Mouse (Mus musculus): ENCODE measurements around the gene Chrm4. TPM values are rescaled to one million over a fixed set of nuclear protein-coding genes. Genes with fewer than 3 reads are reported as not detected.

The Chrm4 gene
- polyA plus RNA-seq (2015; fragmentation: Nextera tagmentation; extraction: Ambion mirVana), result 2.4 and 2.6 TPM in 2 replicates

DNA sequence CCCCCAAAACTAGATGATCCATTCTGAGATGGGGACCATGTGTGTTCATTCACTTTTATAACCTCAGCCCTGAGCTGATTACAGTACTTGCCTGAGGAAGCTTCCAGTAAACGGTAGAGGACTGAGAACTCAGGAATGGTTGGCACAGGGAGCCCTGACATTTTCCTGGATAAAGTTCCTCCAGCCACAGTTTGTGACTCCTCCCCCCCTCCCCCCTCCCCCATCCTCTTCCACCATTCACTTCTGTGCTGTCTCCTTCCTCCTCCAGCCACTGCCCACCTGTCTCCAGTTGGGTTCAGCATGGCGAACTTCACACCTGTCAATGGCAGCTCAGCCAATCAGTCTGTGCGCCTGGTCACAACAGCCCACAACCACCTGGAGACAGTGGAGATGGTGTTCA, at the start of gene Chrm4:
TSS of gene Chrm4 (plus strand) at position 301 of the 400 bp plus-strand sequence.
- no peak within 1 kb of the TSS for H3K4me2 ChIP-seq (ENCODE audit: low read length)
- H3K27ac ChIP-seq (ENCODE audit: low read length), result no peak within 1 kb of the TSS
- H3K27me3 ChIP-seq (replicated peaks; ENCODE audit: control insufficient read depth, insufficient read depth, low read length), result peaks cover 26% of the 10 kb centered on the region
- WGBS, result 94% methylated on average over 3 of the region's 3 CpGs
- no peaks in the 10 kb centered on the region for H3K36me3 ChIP-seq (ENCODE audit: control insufficient read depth, insufficient read depth)
- peaks cover 38% of the 10 kb centered on the region for H3K4me1 ChIP-seq (replicated peaks; ENCODE audit: control insufficient read depth, insufficient read depth, low read length)
- no peak within 1 kb of the TSS for H3K9ac ChIP-seq (replicated peaks; ENCODE audit: low read depth, low read length)
- no peaks in the 10 kb centered on the region for H3K9me3 ChIP-seq (ENCODE audit: control insufficient read depth, low read length)
- ATAC-seq, result no peak
- H3K4me3 ChIP-seq (replicated peaks; ENCODE audit: low read length), result no peak within 1 kb of the TSS

DNA sequence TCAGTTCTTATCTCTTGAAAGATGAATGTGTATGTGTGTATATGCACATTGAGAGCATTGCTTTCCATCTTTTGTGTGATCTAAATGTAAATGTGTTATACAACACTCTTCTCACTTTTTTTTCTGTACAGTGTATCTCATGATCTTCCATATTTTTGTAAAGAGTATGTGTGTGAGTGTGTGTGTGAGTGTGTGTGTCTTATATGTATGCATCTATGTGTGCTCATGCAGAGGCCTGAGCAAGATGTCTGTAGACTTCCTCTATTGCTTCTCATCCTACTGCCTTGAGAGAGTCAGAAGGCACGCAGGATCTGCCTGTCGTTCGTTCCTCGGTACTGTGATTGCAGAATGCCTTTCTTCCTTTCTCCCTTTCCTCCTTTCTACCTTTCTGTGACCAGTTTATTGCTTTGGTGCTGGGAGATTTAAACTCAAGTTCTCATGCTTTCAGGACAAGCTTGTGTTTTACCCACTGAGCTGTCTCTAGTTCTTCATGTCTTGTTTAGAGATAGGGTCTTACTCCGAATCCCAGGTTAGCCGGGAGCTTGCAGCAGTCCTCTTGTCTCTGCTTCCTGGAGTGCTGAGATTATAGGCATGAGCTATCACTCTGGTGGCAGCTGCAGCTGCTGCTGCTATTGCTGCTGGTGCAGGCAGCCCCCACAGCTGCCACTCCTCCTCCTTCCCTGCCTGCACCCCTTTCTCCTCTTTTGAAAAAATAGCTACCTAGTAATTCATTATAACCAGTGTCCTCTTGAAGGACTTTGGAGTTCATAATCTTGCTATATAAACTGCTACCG, 48.5 kb upstream of the Chrm4 start:
- peak; percentile 58; the same call in 1 of the 2 replicates for ATAC-seq
- 69% methylated on average over 7 of the region's 7 CpGs for WGBS

DNA sequence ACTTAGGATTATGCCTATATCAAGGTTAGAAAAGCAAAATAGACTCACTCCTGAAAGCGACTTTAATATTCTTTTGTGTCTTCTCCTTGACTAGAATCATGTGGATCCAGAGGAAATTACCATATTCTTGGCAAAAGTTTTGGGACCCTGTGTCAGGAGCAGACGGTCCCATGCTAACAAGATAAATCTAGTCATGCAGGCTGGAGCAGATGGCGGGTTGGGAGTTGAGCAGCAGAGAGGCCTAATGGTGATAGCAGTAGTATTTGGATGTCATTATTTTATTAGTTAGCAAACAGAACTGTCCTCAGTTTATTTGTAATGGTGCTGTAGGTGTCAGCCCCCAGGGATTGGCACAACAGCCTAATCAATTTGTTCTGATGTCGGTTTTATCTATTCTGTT, 43.1 kb upstream of the Chrm4 start:
- Histone ChIP-seq H3K4me1 (replicated peaks; ENCODE audit: control insufficient read depth, insufficient read depth, low read length) (no peaks in the 10 kb centered on the region), H3K27me3 (replicated peaks; ENCODE audit: control insufficient read depth, insufficient read depth, low read length) (no peaks in the 10 kb centered on the region), H3K4me2 (ENCODE audit: low read length) (no peak overlapping the region), H3K4me3 (replicated peaks; ENCODE audit: low read length) (no peak overlapping the region), H3K9me3 (ENCODE audit: control insufficient read depth, low read length) (no peaks in the 10 kb centered on the region), H3K27ac (ENCODE audit: low read length) (no peak overlapping the region), H3K36me3 (ENCODE audit: control insufficient read depth, insufficient read depth) (peaks cover 3% of the 10 kb centered on the region; the same call in 1 of the 2 replicates), H3K9ac (replicated peaks; ENCODE audit: low read depth, low read length) (no peak overlapping the region)
- ATAC-seq, result 0 out of 2 replicates have a peak, but pooled peaks have one; percentile 38
- WGBS, result 62% methylated on average over 4 of the region's 4 CpGs

More for the DNA sequence above, 48.5 kb upstream of the Chrm4 start:
- Histone ChIP-seq H3K27me3 (replicated peaks; ENCODE audit: control insufficient read depth, insufficient read depth, low read length) (no peaks in the 10 kb centered on the region), H3K4me3 (replicated peaks; ENCODE audit: low read length) (no peak overlapping the region), H3K36me3 (ENCODE audit: control insufficient read depth, insufficient read depth) (no peaks in the 10 kb centered on the region), H3K27ac (ENCODE audit: low read length) (peak overlapping the region; percentile 35), H3K4me1 (replicated peaks; ENCODE audit: control insufficient read depth, insufficient read depth, low read length) (0 out of 2 replicates have a peak, but pooled peaks cover 3% of the 10 kb centered on the region), H3K4me2 (ENCODE audit: low read length) (no peak overlapping the region), H3K9me3 (ENCODE audit: control insufficient read depth, low read length) (no peaks in the 10 kb centered on the region), H3K9ac (replicated peaks; ENCODE audit: low read depth, low read length) (no peak overlapping the region)

DNA sequence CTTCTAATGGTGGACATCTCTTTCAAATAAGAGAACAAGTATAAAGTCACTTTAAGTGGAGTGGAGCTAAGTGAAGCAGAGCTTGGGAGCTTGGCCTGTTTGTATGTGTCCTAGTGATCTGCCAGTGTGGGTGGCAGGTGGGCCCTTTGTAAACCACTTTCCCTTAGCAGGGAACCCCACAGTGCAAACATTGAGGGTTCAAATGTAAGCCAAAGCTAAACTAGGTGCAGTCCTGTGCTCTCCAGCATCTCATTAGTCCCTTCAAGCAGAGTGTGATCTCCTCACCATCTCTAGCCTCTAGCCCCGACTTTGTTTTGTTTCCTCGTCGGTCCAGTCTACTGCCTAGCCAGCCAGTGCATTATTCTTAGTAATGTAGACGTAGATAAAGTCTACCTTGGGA, 42.4 kb upstream of the Chrm4 start:
- H3K9ac ChIP-seq (replicated peaks; ENCODE audit: low read depth, low read length), result no peak overlapping the region
- ATAC-seq, result no peak
- H3K4me1 ChIP-seq (replicated peaks; ENCODE audit: control insufficient read depth, insufficient read depth, low read length), result no peaks in the 10 kb centered on the region
- H3K4me3 ChIP-seq (replicated peaks; ENCODE audit: low read length), result no peak overlapping the region
- no peaks in the 10 kb centered on the region for H3K27me3 ChIP-seq (replicated peaks; ENCODE audit: control insufficient read depth, insufficient read depth, low read length)
- 71% methylated on average over 4 of the region's 4 CpGs for WGBS
- no peaks in the 10 kb centered on the region for H3K9me3 ChIP-seq (ENCODE audit: control insufficient read depth, low read length)
- no peak overlapping the region for H3K27ac ChIP-seq (ENCODE audit: low read length)
- peaks cover 3% of the 10 kb centered on the region; the same call in 1 of the 2 replicates for H3K36me3 ChIP-seq (ENCODE audit: control insufficient read depth, insufficient read depth)
- no peak overlapping the region for H3K4me2 ChIP-seq (ENCODE audit: low read length)

DNA sequence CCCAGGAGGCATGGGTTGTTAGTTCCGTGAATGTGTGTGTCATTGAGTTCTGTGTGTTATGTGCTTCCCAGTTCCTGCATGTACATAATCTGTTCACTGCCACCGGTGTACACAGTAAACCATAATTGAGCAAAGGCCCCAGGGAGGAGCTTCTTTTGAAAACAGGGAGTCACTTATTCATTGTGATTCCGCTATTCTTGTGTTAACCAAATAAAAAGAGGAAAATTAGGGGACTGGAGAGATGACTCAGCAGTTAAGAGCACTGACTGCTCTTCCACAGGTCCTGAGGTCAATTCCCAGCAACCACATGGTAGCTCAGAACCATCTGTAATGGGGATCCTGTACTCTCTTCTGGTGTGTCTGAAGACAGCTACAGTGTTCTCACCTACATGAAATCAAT, 32.3 kb upstream of the Chrm4 start:
- H3K27ac ChIP-seq (ENCODE audit: low read length), result no peak overlapping the region
- no peak overlapping the region for H3K4me2 ChIP-seq (ENCODE audit: low read length)
- 80% methylated on average over 3 of the region's 3 CpGs for WGBS
- H3K27me3 ChIP-seq (replicated peaks; ENCODE audit: control insufficient read depth, insufficient read depth, low read length), result no peaks in the 10 kb centered on the region
- no peaks in the 10 kb centered on the region for H3K9me3 ChIP-seq (ENCODE audit: control insufficient read depth, low read length)
- ATAC-seq, result no peak
- no peaks in the 10 kb centered on the region for H3K4me1 ChIP-seq (replicated peaks; ENCODE audit: control insufficient read depth, insufficient read depth, low read length)
- H3K36me3 ChIP-seq (ENCODE audit: control insufficient read depth, insufficient read depth), result no peaks in the 10 kb centered on the region
- H3K4me3 ChIP-seq (replicated peaks; ENCODE audit: low read length), result no peak overlapping the region
- no peak overlapping the region for H3K9ac ChIP-seq (replicated peaks; ENCODE audit: low read depth, low read length)

DNA sequence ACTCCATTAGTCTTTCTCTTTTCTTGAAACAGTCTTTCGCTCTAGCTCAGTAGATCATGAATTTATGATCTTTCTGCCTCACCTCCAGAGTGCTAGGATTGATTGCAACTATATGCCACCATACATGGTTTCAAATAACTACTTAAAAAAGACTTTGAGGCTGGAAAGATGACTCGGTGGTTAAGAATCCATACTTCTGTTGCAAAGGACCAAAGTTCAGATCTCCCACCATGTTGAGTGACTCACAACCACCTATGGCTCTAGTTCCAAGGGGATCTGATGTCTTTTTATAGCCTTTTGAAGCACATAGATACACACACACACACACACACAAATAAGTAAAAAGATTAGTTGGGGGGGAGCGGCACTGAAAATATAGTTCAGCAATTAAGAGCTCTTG, 31.6 kb upstream of the Chrm4 start:
- Histone ChIP-seq H3K36me3 (ENCODE audit: control insufficient read depth, insufficient read depth) (peaks cover 2% of the 10 kb centered on the region), H3K27me3 (replicated peaks; ENCODE audit: control insufficient read depth, insufficient read depth, low read length) (no peaks in the 10 kb centered on the region), H3K9ac (replicated peaks; ENCODE audit: low read depth, low read length) (no peak overlapping the region), H3K4me1 (replicated peaks; ENCODE audit: control insufficient read depth, insufficient read depth, low read length) (no peaks in the 10 kb centered on the region), H3K9me3 (ENCODE audit: control insufficient read depth, low read length) (no peaks in the 10 kb centered on the region), H3K4me3 (replicated peaks; ENCODE audit: low read length) (no peak overlapping the region), H3K4me2 (ENCODE audit: low read length) (no peak overlapping the region), H3K27ac (ENCODE audit: low read length) (no peak overlapping the region)
- WGBS, result over 99% methylated on average over 3 of the region's 3 CpGs
- no peak for ATAC-seq

DNA sequence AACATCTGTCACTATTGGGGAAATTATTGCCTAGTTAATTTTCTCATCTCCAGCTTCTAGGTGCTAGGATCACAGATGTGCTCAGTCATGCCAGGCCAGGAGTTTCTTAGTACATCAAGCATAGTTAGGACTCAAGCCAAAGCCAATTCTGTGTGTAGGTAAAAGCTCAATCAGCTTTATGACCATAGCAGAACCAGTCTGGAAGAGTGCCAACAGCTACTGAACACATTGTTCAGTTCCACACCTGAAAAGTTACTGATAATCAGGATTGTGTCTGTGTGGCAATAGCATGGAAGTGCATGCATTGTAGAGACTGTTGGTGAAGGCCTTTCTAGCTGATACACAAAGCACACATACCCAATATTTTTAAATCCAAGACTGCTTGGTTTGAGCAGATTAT, 29.1 kb upstream of the Chrm4 start:
- no peak overlapping the region for H3K4me3 ChIP-seq (replicated peaks; ENCODE audit: low read length)
- H3K27me3 ChIP-seq (replicated peaks; ENCODE audit: control insufficient read depth, insufficient read depth, low read length), result no peaks in the 10 kb centered on the region
- no peak overlapping the region for H3K27ac ChIP-seq (ENCODE audit: low read length)
- no peak overlapping the region for H3K4me2 ChIP-seq (ENCODE audit: low read length)
- ATAC-seq, result no peak
- no peaks in the 10 kb centered on the region for H3K4me1 ChIP-seq (replicated peaks; ENCODE audit: control insufficient read depth, insufficient read depth, low read length)
- H3K36me3 ChIP-seq (ENCODE audit: control insufficient read depth, insufficient read depth), result peaks cover 3% of the 10 kb centered on the region
- H3K9me3 ChIP-seq (ENCODE audit: control insufficient read depth, low read length), result no peaks in the 10 kb centered on the region
- no peak overlapping the region for H3K9ac ChIP-seq (replicated peaks; ENCODE audit: low read depth, low read length)

DNA sequence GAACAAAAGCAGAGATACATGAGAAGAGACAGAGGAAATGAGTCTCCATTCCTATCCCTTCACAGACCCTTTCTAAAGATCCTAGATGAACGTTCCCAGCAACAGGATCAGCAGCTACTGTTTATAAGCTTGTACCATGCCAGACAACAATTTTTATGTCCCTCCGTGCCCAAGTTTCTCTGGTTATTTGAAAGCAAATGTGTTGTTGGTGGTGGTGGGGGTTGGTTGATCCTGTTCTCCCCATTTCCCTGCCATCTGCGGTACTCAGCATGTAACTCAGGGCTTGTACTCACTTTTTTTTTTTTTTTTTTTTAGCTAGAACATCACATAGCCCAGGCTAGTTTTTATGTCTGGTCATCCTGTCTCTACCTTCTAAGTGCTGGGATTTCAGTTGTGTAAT, 27.9 kb upstream of the Chrm4 start:
- peaks cover 3% of the 10 kb centered on the region for H3K36me3 ChIP-seq (ENCODE audit: control insufficient read depth, insufficient read depth)
- no peaks in the 10 kb centered on the region for H3K9me3 ChIP-seq (ENCODE audit: control insufficient read depth, low read length)
- WGBS, result 93% methylated on average over 3 of the region's 3 CpGs
- no peak overlapping the region for H3K27ac ChIP-seq (ENCODE audit: low read length)
- H3K4me2 ChIP-seq (ENCODE audit: low read length), result no peak overlapping the region
- no peak for ATAC-seq
- no peaks in the 10 kb centered on the region; the same call in 1 of the 2 replicates for H3K4me1 ChIP-seq (replicated peaks; ENCODE audit: control insufficient read depth, insufficient read depth, low read length)
- no peak overlapping the region for H3K9ac ChIP-seq (replicated peaks; ENCODE audit: low read depth, low read length)
- no peak overlapping the region for H3K4me3 ChIP-seq (replicated peaks; ENCODE audit: low read length)
- H3K27me3 ChIP-seq (replicated peaks; ENCODE audit: control insufficient read depth, insufficient read depth, low read length), result no peaks in the 10 kb centered on the region

DNA sequence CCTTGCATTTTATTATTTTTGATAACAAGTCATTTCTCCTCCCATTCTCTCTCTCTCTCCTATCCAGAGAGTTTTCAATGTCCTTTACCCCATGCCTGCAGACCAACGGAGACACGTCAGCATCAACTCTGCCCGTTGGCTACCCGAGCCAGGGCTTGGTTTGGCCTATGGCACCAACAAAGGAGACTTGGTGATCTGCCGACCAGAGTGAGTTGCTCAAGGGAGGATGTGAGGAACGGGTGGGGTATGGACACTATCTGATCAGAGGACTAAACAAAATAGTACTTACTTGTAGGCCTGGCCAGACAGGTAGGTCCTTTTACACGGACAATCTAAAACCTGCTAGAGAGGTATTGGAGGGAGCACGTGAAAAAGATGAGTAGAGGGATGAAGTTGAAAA, 26.6 kb upstream of the Chrm4 start:
- no peak for ATAC-seq
- no peak overlapping the region for H3K9ac ChIP-seq (replicated peaks; ENCODE audit: low read depth, low read length)
- no peaks in the 10 kb centered on the region for H3K27me3 ChIP-seq (replicated peaks; ENCODE audit: control insufficient read depth, insufficient read depth, low read length)
- peaks cover 11% of the 10 kb centered on the region for H3K4me1 ChIP-seq (replicated peaks; ENCODE audit: control insufficient read depth, insufficient read depth, low read length)
- 93% methylated on average over 8 of the region's 8 CpGs for WGBS
- H3K4me3 ChIP-seq (replicated peaks; ENCODE audit: low read length), result no peak overlapping the region
- peaks cover 3% of the 10 kb centered on the region for H3K36me3 ChIP-seq (ENCODE audit: control insufficient read depth, insufficient read depth)
- H3K4me2 ChIP-seq (ENCODE audit: low read length), result no peak overlapping the region
- H3K9me3 ChIP-seq (ENCODE audit: control insufficient read depth, low read length), result no peaks in the 10 kb centered on the region
- H3K27ac ChIP-seq (ENCODE audit: low read length), result no peak overlapping the region
